Mouse (Mus musculus) heart, postnatal 10 days (tissue): Measurements from ENCODE around the gene Sipa1l1. TPM values are rescaled to one million over a fixed set of nuclear protein-coding genes. Genes with fewer than 3 reads are reported as not detected.
A peak's percentile ranks its signal among the peaks of the same experiment; 100 is the strongest.

Experiments
- DNase-seq, 2 experiments: peaks; one replicate each; pipeline ENCODE4 v3.0.0; 2021
- intact Hi-C: fragments of 180-260 bp; cut with DNase I; formaldehyde crosslinking; loops from one replicate; pipeline ENCODE4 v1.15.1; 2025
- total RNA-seq, 2 experiments: library from RNA; stranded (reverse); gene quantifications; 2 replicates each; pipeline ENCODE4 v1.2.3; 2021

Sipa1l1 gene
- total RNA-seq, 2 experiments from 2014 or later = 19.4 to 19.9 TPM

GRCm38 (mm10) chr12:82284617-82285016, 115.5 kb downstream of the Sipa1l1 start:
- DNase-seq = no peak
- intact Hi-C loops = no loop called here

GRCm38 (mm10) chr12:82285018-82285417, 115.9 kb downstream of the Sipa1l1 start:
- DNase-seq = no peak
- intact Hi-C loops = no loop called here

GRCm38 (mm10) chr12:82286068-82286467, 116.9 kb downstream of the Sipa1l1 start:
- no peak for DNase-seq
- intact Hi-C loops = no loop called here

- no peak for DNase-seq
- intact Hi-C loops = no loop called here
Observed at GRCm38 (mm10) chr12:82286804-82287203, 117.7 kb downstream of the Sipa1l1 start.

GRCm38 (mm10) chr12:82293545-82294247, 124.6 kb downstream of the Sipa1l1 start:
- intact Hi-C loops = no loop called here
- no peak for DNase-seq

- no peak for DNase-seq
- intact Hi-C loops = no loop called here
Observed at GRCm38 (mm10) chr12:82294906-82295887, 126.1 kb downstream of the Sipa1l1 start.

- no peak for DNase-seq
- intact Hi-C loops = no loop called here
Observed at GRCm38 (mm10) chr12:82296276-82296675, 127.2 kb downstream of the Sipa1l1 start.

- DNase-seq = no peak
- intact Hi-C loops = no loop called here
Observed at GRCm38 (mm10) chr12:82297196-82297595, 128.1 kb downstream of the Sipa1l1 start.

GRCm38 (mm10) chr12:82298662-82299460, 129.7 kb downstream of the Sipa1l1 start:
- DNase-seq = no peak
- intact Hi-C loops = no loop called here

- no peak for DNase-seq
- intact Hi-C loops = no loop called here
Observed at GRCm38 (mm10) chr12:82304140-82304539, 135.0 kb downstream of the Sipa1l1 start.

GRCm38 (mm10) chr12:82306035-82306434, 136.9 kb downstream of the Sipa1l1 start:
- no peak for DNase-seq
- intact Hi-C loops = no loop called here

GRCm38 (mm10) chr12:82311593-82311992, 142.5 kb downstream of the Sipa1l1 start:
- intact Hi-C loops = no loop called here
- no peak for DNase-seq

- intact Hi-C loops = no loop called here
- DNase-seq = peak; percentile 48 to 62
Observed at GRCm38 (mm10) chr12:82312091-82312820, 143.1 kb downstream of the Sipa1l1 start.

- intact Hi-C loops = no loop called here
- DNase-seq = no peak
Observed at GRCm38 (mm10) chr12:82313091-82313490, 144.0 kb downstream of the Sipa1l1 start.

- intact Hi-C loops = no loop called here
- no peak for DNase-seq
Observed at GRCm38 (mm10) chr12:82319436-82320131, 150.5 kb downstream of the Sipa1l1 start.

GRCm38 (mm10) chr12:82320204-82320603, 151.1 kb downstream of the Sipa1l1 start:
- DNase-seq = no peak
- intact Hi-C loops = no loop called here

- intact Hi-C loops = no loop called here
Observed at GRCm38 (mm10) chr12:82321397-82321796, 152.3 kb downstream of the Sipa1l1 start.

GRCm38 (mm10) chr12:82321855-82322254, 152.7 kb downstream of the Sipa1l1 start:
- intact Hi-C loops = no loop called here
- no peak for DNase-seq

More at GRCm38 (mm10) chr12:82321397-82321796, 152.3 kb downstream of the Sipa1l1 start:
- DNase-seq = no peak

- no peak for DNase-seq
- intact Hi-C loops = no loop called here
Observed at GRCm38 (mm10) chr12:82322759-82323451, 153.8 kb downstream of the Sipa1l1 start.
